Mouse (Mus musculus) ES-Bruce4 (cell line): ENCODE measurements around the gene Clec3a. TPM values are rescaled to one million over a fixed set of nuclear protein-coding genes. Genes with fewer than 3 reads are reported as not detected.

ENCODE experiments used
- H3K27ac ChIP-seq: 2 replicates; pipeline ENCODE4 v1.5.1; 2012; ENCODE audit warnings: low read length, inconsistent platforms; ENCODE audit not compliant: insufficient read depth
- H3K27me3 ChIP-seq: 2 replicates; pipeline ENCODE4 v1.6.1; 2012; ENCODE audit warnings: mild to moderate bottlenecking, low read length, inconsistent platforms; ENCODE audit not compliant: control insufficient read depth, poor library complexity, insufficient read depth, severe bottlenecking
- H3K36me3 ChIP-seq: 2 replicates; pipeline ENCODE4 v1.6.1; 2012; ENCODE audit warnings: inconsistent platforms, mild to moderate bottlenecking, low read length, moderate library complexity; ENCODE audit not compliant: control insufficient read depth, poor library complexity, insufficient read depth, severe bottlenecking
- H3K4me1 ChIP-seq: one replicate; pipeline ENCODE4 v1.8.1; 2011; ENCODE audit warnings: low read length; ENCODE audit not compliant: control insufficient read depth, insufficient read depth
- H3K4me3 ChIP-seq: 2 replicates; pipeline ENCODE4 v1.5.1; 2011; ENCODE audit warnings: low read depth, mild to moderate bottlenecking, low read length
- H3K9ac ChIP-seq: 2 replicates; pipeline ENCODE4 v1.6.1; 2012; ENCODE audit warnings: low read depth, mild to moderate bottlenecking, inconsistent platforms; ENCODE audit not compliant: poor library complexity, severe bottlenecking
- H3K9me3 ChIP-seq: replicated peaks from 2 replicates; pipeline ENCODE4 v1.6.1; 2012; ENCODE audit warnings: mild to moderate bottlenecking, low read length, inconsistent platforms; ENCODE audit not compliant: control insufficient read depth, poor library complexity, insufficient read depth, severe bottlenecking
- CTCF ChIP-seq: IDR thresholded peaks from one replicate; pipeline ENCODE4 v1.8.1; 2011; ENCODE audit warnings: low read depth, low read length
- EP300 ChIP-seq: IDR thresholded peaks from 2 replicates; pipeline ENCODE4 v1.6.1; 2011; ENCODE audit warnings: low read depth, low read length; ENCODE audit not compliant: insufficient read depth
- POLR2A ChIP-seq: IDR thresholded peaks from one replicate; pipeline ENCODE4 v1.8.1; 2011; ENCODE audit warnings: low read length; ENCODE audit not compliant: insufficient read depth
- polyA plus RNA-seq: library from polyadenylated mRNA; stranded (reverse); fragments of >200 nt; gene quantifications from 2 replicates; pipeline ENCODE4 v1.2.4, GENCODE M21; 2011; ENCODE audit warnings: low read depth; ENCODE audit not compliant: missing spikeins, insufficient read depth, insufficient read length

The Clec3a gene
- polyA plus RNA-seq, result not detected in 2 replicates

DNA sequence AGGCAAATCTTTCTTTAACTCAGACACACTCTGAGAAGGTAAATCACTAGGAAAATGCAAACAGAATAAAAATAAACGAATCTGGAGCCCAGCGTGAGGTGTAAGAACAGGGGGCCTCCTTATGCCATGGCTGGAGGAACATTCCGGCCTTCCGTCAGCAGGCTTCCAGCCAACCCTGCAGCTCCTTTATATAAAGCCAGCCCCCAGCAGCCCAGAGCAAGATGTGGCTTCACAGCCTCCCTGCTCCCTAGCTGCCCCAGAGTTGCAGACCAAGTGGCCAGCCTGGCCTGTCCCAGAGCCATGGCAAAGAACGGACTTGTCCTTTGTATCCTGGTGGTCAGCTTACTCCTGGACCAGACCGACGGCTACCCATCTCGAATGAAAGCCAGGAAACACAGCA lies at the start of gene Clec3a:
Gene Clec3a, plus strand, starts transcription at position 301 of the 400 bp plus-strand sequence.
- Histone ChIP-seq H3K36me3 (no peaks in the 10 kb centered on the region), H3K27ac (no peak within 1 kb of the TSS), H3K4me1 (no peaks in the 10 kb centered on the region), H3K4me3 (no peak within 1 kb of the TSS), H3K9ac (no peak within 1 kb of the TSS), H3K9me3 (peaks cover 5% of the 10 kb centered on the region; the same call in 1 of the 2 replicates), H3K27me3 (no peaks in the 10 kb centered on the region)
- TF ChIP-seq POLR2A (no peak), EP300 (no peak), CTCF (no peak)

DNA sequence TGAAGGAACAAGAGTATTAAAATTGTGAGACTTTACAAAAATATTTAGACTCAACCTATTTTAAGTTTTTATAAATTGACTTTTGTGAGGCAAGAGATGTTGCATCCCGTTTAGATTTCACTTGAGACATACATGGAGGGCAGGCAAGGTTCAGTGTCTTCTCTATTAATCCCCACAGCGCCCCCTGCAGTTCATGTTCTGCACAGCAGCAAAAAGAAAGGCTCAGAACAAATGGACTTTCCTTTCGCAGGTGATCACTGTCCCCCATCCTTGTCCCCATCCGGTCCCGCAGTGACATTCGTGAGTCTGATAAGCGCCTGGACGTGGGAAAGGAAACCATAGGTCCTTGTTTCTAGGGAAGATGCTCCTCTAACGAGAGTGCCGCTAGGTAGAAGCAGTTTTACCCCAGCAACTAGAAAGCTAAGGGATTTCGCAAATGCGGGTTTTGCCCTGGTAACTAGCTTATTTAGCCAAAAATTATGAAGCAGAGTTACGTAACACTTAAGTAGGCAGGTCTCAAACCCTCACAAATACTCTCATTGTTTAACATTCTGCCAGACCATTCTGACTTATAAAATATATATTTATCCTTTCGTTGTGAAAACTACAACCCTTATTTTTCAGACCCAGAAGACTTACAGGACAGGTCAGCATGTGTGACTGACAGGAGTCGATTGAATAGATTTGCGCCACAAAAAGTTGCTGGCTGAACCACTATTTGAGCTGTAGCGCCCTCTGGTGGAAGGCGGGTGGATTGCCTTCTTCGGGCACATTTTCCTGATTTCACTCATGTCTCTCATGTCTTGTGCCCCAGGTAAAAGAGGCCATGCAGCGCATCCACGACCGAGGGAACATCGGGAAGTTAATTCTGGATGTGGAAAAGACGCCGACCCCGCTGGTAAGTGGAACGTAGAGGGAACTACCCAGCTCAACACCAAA lies 48.6 kb upstream of the Clec3a start:
- H3K27ac ChIP-seq, result no peak overlapping the region
- no peak overlapping the region for H3K4me3 ChIP-seq
- H3K4me1 ChIP-seq, result no peaks in the 10 kb centered on the region
- no peaks in the 10 kb centered on the region for H3K36me3 ChIP-seq
- H3K9ac ChIP-seq, result no peak overlapping the region
- no peaks in the 10 kb centered on the region; the same call in 1 of the 2 replicates for H3K9me3 ChIP-seq
- no peaks in the 10 kb centered on the region; the same call in 1 of the 2 replicates for H3K27me3 ChIP-seq
- no peak for TF ChIP-seq POLR2A
- peak; percentile 93 for TF ChIP-seq CTCF

DNA sequence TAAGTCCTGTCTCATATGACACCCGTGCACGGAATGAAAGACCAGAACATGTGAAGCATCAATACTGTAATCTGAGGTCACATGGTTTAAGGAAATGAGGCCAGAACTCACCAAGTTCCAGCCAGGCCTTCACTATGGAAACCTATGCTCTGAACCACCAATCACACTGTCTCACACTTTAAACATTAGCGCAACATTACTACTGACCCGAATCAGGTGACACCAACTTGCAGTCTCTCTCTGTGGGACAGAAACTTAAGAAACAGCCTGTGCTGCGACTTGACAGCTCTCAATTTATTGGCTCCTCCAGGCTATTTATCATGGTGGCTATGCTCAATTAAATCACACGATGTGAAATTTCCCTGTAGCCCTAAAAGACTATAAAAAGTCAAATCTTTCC lies 43.5 kb upstream of the Clec3a start:
- Histone ChIP-seq H3K27ac (no peak overlapping the region), H3K27me3 (no peaks in the 10 kb centered on the region; the same call in 1 of the 2 replicates), H3K9ac (no peak overlapping the region), H3K9me3 (no peaks in the 10 kb centered on the region), H3K4me1 (no peaks in the 10 kb centered on the region), H3K36me3 (no peaks in the 10 kb centered on the region), H3K4me3 (no peak overlapping the region)
- no peak for TF ChIP-seq POLR2A
- TF ChIP-seq EP300, result no peak
- no peak for TF ChIP-seq CTCF

DNA sequence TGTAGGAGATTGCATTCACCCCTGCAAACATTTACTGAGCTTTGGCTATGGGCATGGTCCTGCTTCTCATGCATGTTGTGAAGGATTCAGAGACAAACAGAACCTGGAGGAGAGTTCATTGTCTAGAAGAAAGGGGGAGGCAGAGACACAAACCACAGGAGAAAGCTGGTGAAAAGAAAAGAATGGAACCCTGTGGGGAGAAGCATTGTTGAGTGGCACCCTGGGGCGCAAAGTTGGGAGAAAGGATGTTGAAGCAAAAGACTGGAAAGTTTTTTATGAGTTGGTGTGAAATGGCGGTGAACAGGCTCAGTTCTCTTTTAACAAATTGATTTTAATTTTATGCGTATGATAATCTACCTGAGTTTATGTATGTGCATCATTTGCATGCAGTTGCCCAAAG lies 33.7 kb upstream of the Clec3a start:
- H3K4me3 ChIP-seq, result no peak overlapping the region
- H3K9ac ChIP-seq, result no peak overlapping the region
- H3K36me3 ChIP-seq, result no peaks in the 10 kb centered on the region
- H3K4me1 ChIP-seq, result no peaks in the 10 kb centered on the region
- TF ChIP-seq CTCF (no peak), EP300 (no peak), POLR2A (no peak)
- H3K9me3 ChIP-seq, result no peaks in the 10 kb centered on the region
- H3K27ac ChIP-seq, result no peak overlapping the region
- H3K27me3 ChIP-seq, result no peaks in the 10 kb centered on the region; the same call in 1 of the 2 replicates

DNA sequence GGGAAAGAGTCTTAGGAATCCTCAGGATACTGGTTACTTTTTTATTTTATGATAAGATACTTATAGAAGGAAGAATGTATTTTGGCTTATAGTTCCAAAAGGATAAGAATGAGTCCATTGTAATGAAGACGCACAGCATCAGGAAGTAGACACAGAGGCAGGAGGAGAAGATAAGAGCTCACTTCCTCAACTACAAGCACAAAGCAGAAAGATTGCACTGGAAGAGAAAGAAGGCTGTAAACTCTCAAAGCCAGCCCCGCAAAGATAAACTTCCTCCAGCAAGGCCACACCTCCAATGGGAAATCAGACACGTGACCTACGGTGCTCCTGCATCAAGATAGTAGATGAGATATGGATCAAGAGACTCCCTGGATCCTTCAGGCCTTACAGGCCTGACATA lies 30.4 kb upstream of the Clec3a start:
- Histone ChIP-seq H3K4me1 (no peaks in the 10 kb centered on the region), H3K27ac (no peak overlapping the region), H3K4me3 (no peak overlapping the region), H3K36me3 (no peaks in the 10 kb centered on the region), H3K27me3 (no peaks in the 10 kb centered on the region; the same call in 1 of the 2 replicates), H3K9me3 (0 out of 2 replicates have a peak, but pooled peaks cover 3% of the 10 kb centered on the region), H3K9ac (no peak overlapping the region)
- no peak for TF ChIP-seq POLR2A
- TF ChIP-seq CTCF, result no peak
- TF ChIP-seq EP300, result no peak

DNA sequence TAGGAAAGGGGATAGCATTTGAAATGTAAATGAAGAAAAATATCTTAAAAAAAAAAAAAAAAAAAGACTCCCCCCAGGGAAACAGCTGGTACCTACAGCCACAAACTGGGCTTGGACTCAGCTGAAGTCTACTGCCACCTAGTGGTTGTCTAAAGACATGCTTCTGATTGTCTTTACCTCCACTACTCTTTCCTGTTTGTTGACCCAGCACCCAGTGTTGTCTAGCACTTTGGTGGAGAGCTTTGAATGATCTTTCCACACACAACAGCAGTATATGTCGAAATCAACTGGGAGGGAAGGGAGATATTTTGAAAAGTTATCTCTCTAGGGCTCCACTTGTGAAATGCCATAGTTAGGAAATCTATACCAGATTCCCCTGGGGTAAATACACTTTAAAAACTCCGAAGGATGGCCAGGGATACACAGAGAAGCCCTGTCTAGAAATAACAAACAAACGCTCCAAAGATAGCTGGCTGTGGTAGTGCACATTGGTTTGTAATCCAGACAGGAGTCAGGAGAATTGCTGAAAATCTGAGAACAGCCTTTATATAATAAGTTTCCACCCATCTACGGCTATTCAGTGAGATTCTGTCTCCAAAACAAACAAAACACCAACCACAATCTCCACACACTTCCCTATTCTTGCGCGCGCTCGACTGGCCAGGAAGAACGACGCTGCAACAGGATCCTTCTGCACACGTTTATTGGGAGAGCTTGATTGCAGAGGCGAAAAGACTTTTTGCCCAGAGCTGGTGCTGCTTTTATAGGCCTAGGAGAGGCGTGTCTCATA lies 27.2 kb upstream of the Clec3a start:
- Histone ChIP-seq H3K4me3 (no peak overlapping the region), H3K27ac (no peak overlapping the region), H3K9ac (no peak overlapping the region), H3K27me3 (no peaks in the 10 kb centered on the region), H3K4me1 (no peaks in the 10 kb centered on the region), H3K36me3 (no peaks in the 10 kb centered on the region), H3K9me3 (0 out of 2 replicates have a peak, but pooled peaks cover 3% of the 10 kb centered on the region)
- TF ChIP-seq CTCF (peak; percentile 6), EP300 (no peak)
